Mouse (Mus musculus) heart, postnatal 0 days (tissue): ENCODE data around the gene Prkag1. TPM values are rescaled to one million over a fixed set of nuclear protein-coding genes. Genes with fewer than 3 reads are reported as not detected.

Source experiments
- ATAC-seq: fragments of 200-750 bp; cut with Nextera tagmentation; 2 replicates; pipeline ENCODE4 v1.8.0; 2017; ENCODE audit warnings: low read depth, moderate number of reproducible peaks, moderate library complexity; ENCODE audit not compliant: insufficient read depth
- DNase-seq: peaks from one replicate; pipeline ENCODE4 v3.0.0-alpha.2; 2016; ENCODE audit warnings: low spot score
- H3K27ac ChIP-seq: fragments of 300-500 bp; sonication (generic); 2 replicates; pipeline ENCODE4 v1.5.1; 2014; ENCODE audit warnings: low read depth, mild to moderate bottlenecking
- H3K27me3 ChIP-seq: fragments of 300-500 bp; sonication (generic); 2 replicates; pipeline ENCODE4 v1.6.1; 2014; ENCODE audit warnings: low read length, mixed read lengths; ENCODE audit not compliant: control insufficient read depth, insufficient read depth
- H3K36me3 ChIP-seq: fragments of 300-500 bp; sonication (generic); replicated peaks from 2 replicates; pipeline ENCODE4 v1.6.1; 2014; ENCODE audit warnings: low read length, mixed read lengths; ENCODE audit not compliant: control insufficient read depth, insufficient read depth
- H3K4me1 ChIP-seq: fragments of 300-500 bp; sonication (generic); 2 replicates; pipeline ENCODE4 v1.6.1; 2014; ENCODE audit warnings: antibody characterized with exemption; ENCODE audit not compliant: control insufficient read depth, insufficient read depth
- H3K4me2 ChIP-seq: fragments of 300-500 bp; sonication (generic); 2 replicates; pipeline ENCODE4 v1.6.1; 2014; ENCODE audit warnings: low read depth, mild to moderate bottlenecking, low read length, moderate library complexity
- H3K4me3 ChIP-seq: fragments of 300-500 bp; sonication (generic); 2 replicates; pipeline ENCODE4 v1.5.1; 2014; ENCODE audit warnings: low read depth, low read length
- H3K9ac ChIP-seq: fragments of 300-500 bp; sonication (generic); replicated peaks from 2 replicates; pipeline ENCODE4 v1.6.1; 2014; ENCODE audit warnings: low read depth, low read length, mixed read lengths
- H3K9me3 ChIP-seq: fragments of 300-500 bp; sonication (generic); replicated peaks from 2 replicates; pipeline ENCODE4 v1.6.1; 2016; ENCODE audit warnings: low read length; ENCODE audit not compliant: control insufficient read depth
- CTCF ChIP-seq: IDR thresholded peaks from 2 replicates; pipeline ENCODE4 v1.5.1; 2016; ENCODE audit warnings: antibody characterized with exemption, control low read depth, low read depth
- EP300 ChIP-seq: IDR thresholded peaks from 2 replicates; pipeline ENCODE4 v1.6.1; 2016; ENCODE audit warnings: antibody characterized with exemption, low read depth
- WGBS: fragments of 180-500 bp; shearing (Covaris S2); extraction: QIAGEN DNeasy Blood & Tissue Kit; methylation state at CpG from one replicate; pipeline ENCODE4 v1.1.7; 2014; 5-methylcytosine and 5-hydroxymethylcytosine counted together
- polyA plus RNA-seq: library from polyadenylated mRNA; unstranded; fragments of >200 nt; fragmentation: Nextera tagmentation; extraction: Ambion mirVana; gene quantifications from 2 replicates; pipeline ENCODE4 v1.2.1, GENCODE M21; 2015
- total RNA-seq: library from RNA; depleted of rRNA; stranded (reverse); fragments of >200 nt; gene quantifications from 2 replicates; pipeline ENCODE4 v1.2.3, GENCODE M21; 2014; ENCODE audit warnings: low replicate concordance

Prkag1 gene
- total and polyA plus RNA-seq, 2 experiments from 2014 or later: 114 to 115 TPM

GRCm38 (mm10) chr15:98827611-98828011, 3.7 kb downstream of the Prkag1 start:
- no peaks in the 10 kb centered on the region for H3K9me3 ChIP-seq
- H3K9ac ChIP-seq: no peak overlapping the region
- ATAC-seq (no peak), DNase-seq (no peak)
- TF ChIP-seq EP300: no peak
- TF ChIP-seq CTCF: no peak
- no peaks in the 10 kb centered on the region for H3K27me3 ChIP-seq
- peaks cover 12% of the 10 kb centered on the region; the same call in 1 of the 2 replicates for H3K4me1 ChIP-seq
- H3K27ac ChIP-seq: no peak overlapping the region
- 71% methylated on average over 7 of the region's 7 CpGs for WGBS
- peaks cover 38% of the 10 kb centered on the region for H3K36me3 ChIP-seq
- H3K4me2 ChIP-seq: no peak overlapping the region
- H3K4me3 ChIP-seq: no peak overlapping the region

- no peak overlapping the region for H3K4me3 ChIP-seq
- ATAC-seq (no peak), DNase-seq (no peak)
- peaks cover 54% of the 10 kb centered on the region for H3K36me3 ChIP-seq
- 74% methylated on average over 3 of the region's 3 CpGs for WGBS
- no peaks in the 10 kb centered on the region for H3K9me3 ChIP-seq
- H3K4me1 ChIP-seq: peaks cover 8% of the 10 kb centered on the region; the same call in 1 of the 2 replicates
- no peak overlapping the region for H3K27ac ChIP-seq
- TF ChIP-seq CTCF (peak; percentile 21), EP300 (no peak)
- H3K9ac ChIP-seq: no peak overlapping the region
- H3K4me2 ChIP-seq: no peak overlapping the region
- no peaks in the 10 kb centered on the region for H3K27me3 ChIP-seq
Measured at GRCm38 (mm10) chr15:98823434-98823833, 7.9 kb downstream of the Prkag1 start.

- Histone ChIP-seq H3K36me3 (peaks cover 48% of the 10 kb centered on the region), H3K9me3 (no peaks in the 10 kb centered on the region), H3K4me3 (no peak overlapping the region), H3K4me1 (peaks cover 3% of the 10 kb centered on the region; the same call in 1 of the 2 replicates), H3K4me2 (no peak overlapping the region), H3K9ac (no peak overlapping the region), H3K27ac (no peak overlapping the region), H3K27me3 (no peaks in the 10 kb centered on the region)
- ATAC-seq (no peak), DNase-seq (no peak)
- WGBS: 93% methylated on average over 5 of the region's 5 CpGs
- TF ChIP-seq CTCF (no peak), EP300 (no peak)
Measured at GRCm38 (mm10) chr15:98822147-98822546, 9.2 kb downstream of the Prkag1 start.

- no peak overlapping the region for H3K4me3 ChIP-seq
- H3K4me1 ChIP-seq: peaks cover 3% of the 10 kb centered on the region; the same call in 1 of the 2 replicates
- H3K9ac ChIP-seq: no peak overlapping the region
- peaks cover 55% of the 10 kb centered on the region for H3K36me3 ChIP-seq
- 44% methylated on average over 10 of the region's 10 CpGs for WGBS
- no peak overlapping the region for H3K27ac ChIP-seq
- H3K4me2 ChIP-seq: no peak overlapping the region
- H3K27me3 ChIP-seq: no peaks in the 10 kb centered on the region
- ATAC-seq (no peak), DNase-seq (no peak)
- no peak for TF ChIP-seq EP300
- TF ChIP-seq CTCF: peak; percentile 36
- no peaks in the 10 kb centered on the region for H3K9me3 ChIP-seq
Measured at GRCm38 (mm10) chr15:98821403-98821802, 9.9 kb downstream of the Prkag1 start.

- peak; percentile 39; the same call in 1 of the 2 replicates for ATAC-seq
- Histone ChIP-seq H3K27me3 (no peaks in the 10 kb centered on the region), H3K36me3 (peaks cover 59% of the 10 kb centered on the region), H3K4me1 (peaks cover 3% of the 10 kb centered on the region; the same call in 1 of the 2 replicates), H3K27ac (peak overlapping the region; percentile 27; the same call in 1 of the 2 replicates), H3K4me2 (no peak overlapping the region), H3K4me3 (no peak overlapping the region), H3K9me3 (no peaks in the 10 kb centered on the region), H3K9ac (no peak overlapping the region)
- no peak for DNase-seq
- TF ChIP-seq EP300 (no peak), CTCF (no peak)
- 60% methylated on average over 4 of the region's 4 CpGs for WGBS
Measured at GRCm38 (mm10) chr15:98820937-98821336, 10.4 kb downstream of the Prkag1 start.

- no peak overlapping the region for H3K4me3 ChIP-seq
- H3K9me3 ChIP-seq: no peaks in the 10 kb centered on the region
- no peak overlapping the region for H3K9ac ChIP-seq
- 89% methylated on average over 7 of the region's 7 CpGs for WGBS
- no peak overlapping the region for H3K4me2 ChIP-seq
- H3K36me3 ChIP-seq: peaks cover 61% of the 10 kb centered on the region
- DNase-seq (no peak), ATAC-seq (no peak)
- TF ChIP-seq CTCF (no peak), EP300 (no peak)
- H3K4me1 ChIP-seq: peaks cover 3% of the 10 kb centered on the region; the same call in 1 of the 2 replicates
- H3K27me3 ChIP-seq: no peaks in the 10 kb centered on the region
- no peak overlapping the region for H3K27ac ChIP-seq
Measured at GRCm38 (mm10) chr15:98818171-98818570, 13.2 kb downstream of the Prkag1 start.
